In the genomic region with DNA sequence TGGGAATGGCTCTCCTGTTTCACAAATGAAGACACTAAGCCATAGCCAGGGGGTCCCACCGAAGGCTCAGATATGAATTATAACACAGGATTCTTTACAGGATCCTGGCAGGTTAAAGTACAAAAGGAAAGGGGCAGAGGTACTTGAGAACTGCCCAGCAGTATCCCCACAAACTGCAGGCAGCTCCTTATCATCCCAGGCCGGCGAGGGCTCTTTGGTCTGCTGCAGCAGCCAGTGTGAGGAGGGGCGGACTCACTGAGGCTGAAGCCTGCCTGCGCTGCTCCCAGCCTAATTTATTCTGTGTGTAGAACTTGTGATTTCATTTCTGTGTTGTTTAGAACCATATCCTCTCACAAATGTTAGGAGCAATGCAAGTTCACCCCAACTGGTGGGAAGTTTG, we compare ENCODE assay signal across 19 mouse cellular contexts.
A peak's percentile ranks its signal among the peaks of the same experiment; 100 is the strongest.
DNase-seq lines count a peak whose midpoint lies in the region; ATAC-seq lines count a peak whose summit lies in the region.
"Had no signal": no experiment of that assay in that cellular context is flagged by ENCODE, and none has a peak within 500 bp of the region (broad histone marks: within the 10 kb centered on the region; RNA-seq: fewer than 3 reads in every experiment).

No protein-coding gene starts in this region.

- H3K4me3 ChIP-seq in hindbrain, embryonic 13.5 days: no peak overlapping the region
- H3K4me3 ChIP-seq in hindbrain, embryonic 11.5 days (ENCODE audit: low read depth, low read length): no peak overlapping the region
- no peak overlapping the region for H3K4me3 ChIP-seq in forebrain, embryonic 12.5 days (replicated peaks)
- no peak overlapping the region for H3K4me3 ChIP-seq in midbrain, embryonic 15.5 days
- H3K4me3 ChIP-seq: heart, embryonic 13.5 days; limb, embryonic 15.5 days had no signal

- DNase-seq in hindbrain, embryonic 11.5 days (ENCODE audit: low spot score): no peak
- DNase-seq in embryo, embryonic 10.5 days (ENCODE audit: low spot score): peak; percentile 57
- no peak for DNase-seq in kidney, adult 11 months
- DNase-seq in frontal cortex, postnatal 14 days (ENCODE audit: low spot score in 2 of 2): no peak
- DNase-seq: adrenal gland, postnatal 14 days; cerebellum, adult 18-20 months; heart, adult 11 months; heart, postnatal 36 days; kidney, adult 8-10 months; kidney, postnatal 36 days; liver, postnatal 0 days; lung, postnatal 36 days; right cerebral cortex, postnatal 25 days; thymus, postnatal 25 days had no signal

- H3K9me3 ChIP-seq in hindbrain, embryonic 13.5 days: no peaks in the 10 kb centered on the region
- H3K9me3 ChIP-seq in hindbrain, embryonic 11.5 days (ENCODE audit: control insufficient read depth, low read length): no peaks in the 10 kb centered on the region
- no peaks in the 10 kb centered on the region for H3K9me3 ChIP-seq in forebrain, embryonic 12.5 days
- no peaks in the 10 kb centered on the region for H3K9me3 ChIP-seq in midbrain, embryonic 15.5 days
- H3K9me3 ChIP-seq: heart, embryonic 13.5 days; limb, embryonic 15.5 days had no signal

- peaks cover 2% of the 10 kb centered on the region; the same call in 1 of the 2 replicates for H3K36me3 ChIP-seq in hindbrain, embryonic 13.5 days
- H3K36me3 ChIP-seq in hindbrain, embryonic 11.5 days (ENCODE audit: control insufficient read depth, insufficient read depth, low read length): no peaks in the 10 kb centered on the region
- H3K36me3 ChIP-seq in forebrain, embryonic 12.5 days (replicated peaks): no peaks in the 10 kb centered on the region
- H3K36me3 ChIP-seq in midbrain, embryonic 15.5 days (replicated peaks): no peaks in the 10 kb centered on the region
- H3K36me3 ChIP-seq: heart, embryonic 13.5 days; limb, embryonic 15.5 days had no signal

- ATAC-seq in hindbrain, embryonic 13.5 days (ENCODE audit: low FRiP score): no peak
- no peak for ATAC-seq in hindbrain, embryonic 11.5 days (ENCODE audit: low FRiP score)
- no peak for ATAC-seq in forebrain, embryonic 12.5 days (ENCODE audit: low FRiP score)
- ATAC-seq in midbrain, embryonic 15.5 days (replicated peaks): no peak
- ATAC-seq: liver, postnatal 0 days had no signal

- WGBS in hindbrain, embryonic 13.5 days: 16% methylated on average over 5 of the region's 5 CpGs
- 23% methylated on average over 5 of the region's 5 CpGs for WGBS in hindbrain, embryonic 11.5 days
- WGBS in forebrain, embryonic 12.5 days: 12% methylated on average over 5 of the region's 5 CpGs
- 10% methylated on average over 5 of the region's 5 CpGs for WGBS in midbrain, embryonic 15.5 days

- peak overlapping the region; percentile 23; the same call in 1 of the 2 replicates for H3K27ac ChIP-seq in hindbrain, embryonic 13.5 days
- no peak overlapping the region for H3K27ac ChIP-seq in hindbrain, embryonic 11.5 days (ENCODE audit: low read depth, low read length)
- H3K27ac ChIP-seq in forebrain, embryonic 12.5 days: no peak overlapping the region
- peak overlapping the region; percentile 39 for H3K27ac ChIP-seq in midbrain, embryonic 15.5 days
- H3K27ac ChIP-seq: heart, embryonic 13.5 days; limb, embryonic 15.5 days had no signal

- peaks cover 77% of the 10 kb centered on the region for H3K4me1 ChIP-seq in hindbrain, embryonic 13.5 days (replicated peaks)
- H3K4me1 ChIP-seq in hindbrain, embryonic 11.5 days (replicated peaks; ENCODE audit: control insufficient read depth, insufficient read depth, low read length): 0 out of 2 replicates have a peak, but pooled peaks cover 7% of the 10 kb centered on the region
- peaks cover 61% of the 10 kb centered on the region for H3K4me1 ChIP-seq in forebrain, embryonic 12.5 days
- peaks cover 60% of the 10 kb centered on the region for H3K4me1 ChIP-seq in midbrain, embryonic 15.5 days

- H3K27me3 ChIP-seq in hindbrain, embryonic 13.5 days: no peaks in the 10 kb centered on the region
- no peaks in the 10 kb centered on the region for H3K27me3 ChIP-seq in hindbrain, embryonic 11.5 days (ENCODE audit: control insufficient read depth, insufficient read depth, low read length)
- H3K27me3 ChIP-seq in forebrain, embryonic 12.5 days: no peaks in the 10 kb centered on the region; the same call in 1 of the 2 replicates
- H3K27me3 ChIP-seq in midbrain, embryonic 15.5 days (replicated peaks): no peaks in the 10 kb centered on the region
- H3K27me3 ChIP-seq: heart, embryonic 13.5 days had no signal

- no peak overlapping the region for H3K4me2 ChIP-seq in hindbrain, embryonic 13.5 days
- H3K4me2 ChIP-seq in hindbrain, embryonic 11.5 days (replicated peaks; ENCODE audit: low read depth, low read length): no peak overlapping the region
- no peak overlapping the region for H3K4me2 ChIP-seq in forebrain, embryonic 12.5 days
- no peak overlapping the region for H3K4me2 ChIP-seq in midbrain, embryonic 15.5 days
- H3K4me2 ChIP-seq: heart, embryonic 13.5 days; limb, embryonic 15.5 days had no signal

- H3K9ac ChIP-seq in hindbrain, embryonic 13.5 days: 0 out of 2 replicates have a peak overlapping the region, but pooled peaks have one; percentile 53
- no peak overlapping the region for H3K9ac ChIP-seq in hindbrain, embryonic 11.5 days (ENCODE audit: low read depth, low read length)
- 0 out of 2 replicates have a peak overlapping the region, but pooled peaks have one; percentile 27 for H3K9ac ChIP-seq in forebrain, embryonic 12.5 days
- H3K9ac ChIP-seq in midbrain, embryonic 15.5 days: no peak overlapping the region
- H3K9ac ChIP-seq: heart, embryonic 13.5 days; limb, embryonic 15.5 days; liver, postnatal 0 days had no signal

Comparison
In these comparisons a context has a peak if more than half of its experiments do, and no peak if none do; other contexts are left out.
1. H3K27ac ChIP-seq: peak in hindbrain, embryonic 13.5 days (single experiment) and midbrain, embryonic 15.5 days (single experiment); none in hindbrain, embryonic 11.5 days (single experiment) and forebrain, embryonic 12.5 days (single experiment).
2. H3K9ac ChIP-seq: peak in hindbrain, embryonic 13.5 days (single experiment) and forebrain, embryonic 12.5 days (single experiment); none in hindbrain, embryonic 11.5 days (single experiment) and midbrain, embryonic 15.5 days (single experiment).